Mouse (Mus musculus): Measurements from ENCODE around the gene Pdik1l.

DNA sequence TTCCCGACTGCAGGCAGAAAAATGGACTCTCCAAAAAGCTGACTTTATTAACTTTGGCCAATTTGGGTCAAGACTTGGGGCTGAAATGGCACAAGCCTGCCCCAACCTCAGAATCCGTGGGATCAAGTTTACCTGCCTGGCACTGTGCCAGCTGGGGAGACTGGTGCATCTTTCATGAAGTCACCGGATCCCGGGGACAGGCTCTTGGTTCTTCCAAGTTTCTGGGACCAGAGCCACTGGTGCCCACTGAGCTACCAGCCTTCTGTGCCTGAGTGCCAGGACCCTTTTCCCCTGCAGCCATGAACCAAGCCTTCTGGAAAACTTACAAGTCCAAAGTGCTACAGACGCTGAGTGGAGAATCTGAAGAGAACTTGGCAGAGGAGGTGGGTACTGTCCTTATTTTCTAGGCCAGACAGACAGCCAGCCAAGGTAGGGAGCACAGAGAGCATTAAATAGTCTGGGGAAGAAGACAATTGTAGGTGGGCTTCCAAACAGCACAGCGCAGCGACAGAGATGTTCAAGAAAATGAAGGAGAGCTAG is 40.9 kb downstream of the Pdik1l start, which contains the start of gene Gm30191:
- TF ChIP-seq POLR2A (IDR thresholded peaks at IDR 0.05; ENCODE audit: insufficient read length, low read depth): no peak
- TF ChIP-seq TCF12 (IDR thresholded peaks at IDR 0.05; ENCODE audit: insufficient read depth, poor library complexity, severe bottlenecking): no peak
- TF ChIP-seq MAX (IDR thresholded peaks at IDR 0.05; ENCODE audit: low read depth): no peak
- TF ChIP-seq SRF (IDR thresholded peaks at IDR 0.05; ENCODE audit: control insufficient read depth, insufficient read length, low read depth): no peak
- no peak for TF ChIP-seq E2F4 (IDR thresholded peaks at IDR 0.05; ENCODE audit: insufficient read depth)
- no peak for TF ChIP-seq USF1 (IDR thresholded peaks at IDR 0.05; ENCODE audit: low read depth)
- no peak for TF ChIP-seq MYOD1 (IDR thresholded peaks at IDR 0.05; ENCODE audit: control insufficient read depth in 1 of 3, insufficient read length in 2 of 3, low read depth in 2 of 3)
- TF ChIP-seq MYOG (IDR thresholded peaks at IDR 0.05; ENCODE audit: control insufficient read depth in 1 of 3, insufficient read depth in 1 of 3, insufficient read length in 2 of 3, low read depth in 2 of 3): no peak
- TF ChIP-seq POLR2AphosphoS2 (IDR thresholded peaks at IDR 0.05; ENCODE audit: insufficient read length, low read depth): no peak
